Mouse (Mus musculus): ENCODE data around the gene Sowaha.

The Sowaha gene

GRCm38 (mm10) chr11:53472709-53473108 lies 7.4 kb downstream of the Sowaha start:
- DNase-seq (ENCODE audit: low read depth) = no peak

- DNase-seq (ENCODE audit: low read depth) = peak; percentile 88
Measured at GRCm38 (mm10) chr11:53469968-53470695, 9.9 kb downstream of the Sowaha start, which contains the start of gene Gm9837. Gene Gm9837 (minus strand): TSS chr11:53470479.

- DNase-seq (ENCODE audit: low read depth) = no peak
Measured at GRCm38 (mm10) chr11:53469294-53469967, 10.6 kb downstream of the Sowaha start.

GRCm38 (mm10) chr11:53466231-53466971 lies 13.7 kb downstream of the Sowaha start:
- DNase-seq (ENCODE audit: low read depth) = no peak

- DNase-seq (ENCODE audit: low read depth) = no peak
Measured at GRCm38 (mm10) chr11:53463551-53464424, 16.3 kb downstream of the Sowaha start.

GRCm38 (mm10) chr11:53461727-53462126 lies 18.3 kb downstream of the Sowaha start:
- no peak for DNase-seq (ENCODE audit: low read depth)

GRCm38 (mm10) chr11:53460192-53460591 lies 19.9 kb downstream of the Sowaha start:
- DNase-seq (ENCODE audit: low read depth) = no peak

GRCm38 (mm10) chr11:53458996-53459395 lies 21.1 kb downstream of the Sowaha start:
- DNase-seq (ENCODE audit: low read depth) = no peak

GRCm38 (mm10) chr11:53457372-53457954 lies 22.6 kb downstream of the Sowaha start:
- no peak for DNase-seq (ENCODE audit: low read depth)

- DNase-seq (ENCODE audit: low read depth) = no peak
Measured at GRCm38 (mm10) chr11:53456474-53457371, 23.4 kb downstream of the Sowaha start, which contains the start of the genes Gm10447 and Shroom1. Gene Gm10447 (minus strand): TSS chr11:53457110. Gene Shroom1 (plus strand): TSS chr11:53457205.

- no peak for DNase-seq (ENCODE audit: low read depth)
Measured at GRCm38 (mm10) chr11:53453031-53453430, 27.0 kb downstream of the Sowaha start.

GRCm38 (mm10) chr11:53452396-53452795 lies 27.7 kb downstream of the Sowaha start:
- no peak for DNase-seq (ENCODE audit: low read depth)

- no peak for DNase-seq (ENCODE audit: low read depth)
Measured at GRCm38 (mm10) chr11:53451361-53451760, 28.7 kb downstream of the Sowaha start.

GRCm38 (mm10) chr11:53450070-53450705 lies 29.9 kb downstream of the Sowaha start:
- DNase-seq (ENCODE audit: low read depth) = no peak

- DNase-seq (ENCODE audit: low read depth) = no peak
Measured at GRCm38 (mm10) chr11:53448529-53448928, 31.5 kb downstream of the Sowaha start.

GRCm38 (mm10) chr11:53447996-53448395 lies 32.1 kb downstream of the Sowaha start:
- DNase-seq (ENCODE audit: low read depth) = no peak

- no peak for DNase-seq (ENCODE audit: low read depth)
Measured at GRCm38 (mm10) chr11:53446183-53446582, 33.9 kb downstream of the Sowaha start.

GRCm38 (mm10) chr11:53445562-53445961 lies 34.5 kb downstream of the Sowaha start:
- no peak for DNase-seq (ENCODE audit: low read depth)

- no peak for DNase-seq (ENCODE audit: low read depth)
Measured at GRCm38 (mm10) chr11:53443861-53444260, 36.2 kb downstream of the Sowaha start.

GRCm38 (mm10) chr11:53441921-53442320 lies 38.2 kb downstream of the Sowaha start:
- no peak for DNase-seq (ENCODE audit: low read depth)
